Mouse (Mus musculus) adipocyte (in vitro differentiated cells): ENCODE data around the gene Hrh2.

ENCODE experiments used
- DNase-seq: peaks from one replicate; pipeline ENCODE4 v3.0.0-alpha.2; 2016; ENCODE audit warnings: low spot score

Gene Hrh2

GRCm38 (mm10) chr13:54176406-54177020, 15.4 kb upstream of the Hrh2 start:
- no peak for DNase-seq

- DNase-seq: no peak
Measured at GRCm38 (mm10) chr13:54177346-54177745, 14.6 kb upstream of the Hrh2 start.

DNA sequence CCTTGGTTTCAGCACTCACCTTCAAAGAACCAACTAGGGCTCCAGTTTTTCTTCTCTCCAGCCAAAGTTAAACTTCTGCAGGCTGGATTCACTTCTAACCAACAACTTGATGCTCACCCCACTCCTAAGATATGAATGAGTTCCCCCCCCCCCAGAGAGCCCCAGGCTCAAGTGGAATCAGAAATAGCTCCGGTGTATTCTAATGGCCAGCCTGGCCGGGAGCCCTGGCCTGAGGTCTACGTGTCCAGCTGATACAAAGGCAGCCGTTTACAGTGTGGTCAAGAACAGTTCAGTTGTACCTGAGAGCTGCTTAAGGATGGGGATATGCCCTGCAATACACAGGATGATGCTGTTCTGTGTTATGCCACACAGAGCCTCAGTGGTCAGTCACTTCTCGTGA, 13.3 kb upstream of the Hrh2 start:
- no peak for DNase-seq

DNA sequence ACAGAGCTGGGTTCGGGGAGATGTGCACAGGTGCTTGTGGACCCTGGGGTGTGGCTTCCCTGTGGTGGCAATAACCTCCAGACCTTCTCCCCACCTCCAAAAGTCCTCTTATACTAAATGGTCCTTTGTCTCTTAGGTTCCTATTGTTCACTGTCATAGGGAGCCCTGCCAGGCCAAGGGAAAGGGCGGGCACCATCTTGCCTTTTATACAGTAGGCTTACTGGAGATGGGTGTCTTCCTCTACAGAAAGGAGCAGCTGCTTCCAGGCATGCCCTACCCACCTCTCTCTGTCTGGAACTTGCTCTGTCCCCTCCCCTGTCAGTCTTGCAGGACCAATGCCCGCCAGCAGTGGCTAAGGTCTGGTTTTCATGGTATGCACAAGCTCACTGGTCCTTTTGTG, 12.0 kb upstream of the Hrh2 start:
- DNase-seq: no peak

GRCm38 (mm10) chr13:54180461-54180860, 11.5 kb upstream of the Hrh2 start:
- peak; percentile 12 for DNase-seq

GRCm38 (mm10) chr13:54181318-54181717, 10.6 kb upstream of the Hrh2 start:
- no peak for DNase-seq

GRCm38 (mm10) chr13:54181947-54182346, 10.0 kb upstream of the Hrh2 start:
- DNase-seq: no peak

GRCm38 (mm10) chr13:54186394-54186793, 5.5 kb upstream of the Hrh2 start:
- no peak for DNase-seq

DNA sequence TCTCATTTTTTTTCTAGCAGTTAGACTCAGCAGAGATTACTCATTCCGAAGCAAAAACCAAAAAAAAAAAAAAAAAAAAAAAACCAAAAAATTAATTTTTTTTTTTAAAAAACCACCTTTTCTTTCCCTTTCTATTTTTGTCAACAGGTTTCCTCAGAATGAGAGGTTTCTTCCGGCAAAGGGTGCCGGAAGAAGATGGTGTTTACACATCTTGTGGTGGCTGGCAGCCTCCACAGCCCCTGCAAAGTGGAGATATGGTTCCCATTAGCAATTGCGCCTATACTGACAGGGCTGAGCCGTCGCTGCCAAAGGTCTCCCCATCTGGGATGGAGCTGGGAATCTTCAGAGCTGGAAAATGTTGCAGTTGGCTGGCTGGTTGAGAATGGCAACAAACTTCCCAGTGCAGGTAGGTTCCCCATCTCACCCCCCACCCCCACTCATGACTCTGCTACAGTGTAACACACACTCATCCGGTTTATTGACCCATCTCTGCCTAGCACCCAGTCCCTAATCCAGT, 3.7 kb upstream of the Hrh2 start:
- DNase-seq: no peak

DNA sequence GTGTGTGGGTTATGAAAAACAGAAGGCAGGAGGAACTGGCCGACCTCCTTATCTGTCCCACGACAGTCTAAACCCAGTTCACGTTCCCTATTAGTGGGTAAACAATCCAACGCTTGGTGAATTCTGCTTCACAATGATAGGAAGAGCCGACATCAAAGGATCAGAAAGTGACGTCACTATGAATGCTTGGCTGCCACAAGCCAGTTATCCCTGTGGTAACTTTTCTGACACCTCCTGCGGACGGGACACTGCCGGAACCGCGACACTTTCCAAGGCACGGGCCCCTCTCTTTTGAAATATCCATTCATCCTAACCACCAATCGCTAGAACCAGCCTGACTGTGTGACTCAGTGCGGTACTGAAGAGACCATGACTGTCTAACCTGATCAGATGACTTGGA, 2.0 kb upstream of the Hrh2 start:
- peak; percentile 63 for DNase-seq

- DNase-seq: no peak
Measured at GRCm38 (mm10) chr13:54191181-54191580, 748 bp upstream of the Hrh2 start.

DNA sequence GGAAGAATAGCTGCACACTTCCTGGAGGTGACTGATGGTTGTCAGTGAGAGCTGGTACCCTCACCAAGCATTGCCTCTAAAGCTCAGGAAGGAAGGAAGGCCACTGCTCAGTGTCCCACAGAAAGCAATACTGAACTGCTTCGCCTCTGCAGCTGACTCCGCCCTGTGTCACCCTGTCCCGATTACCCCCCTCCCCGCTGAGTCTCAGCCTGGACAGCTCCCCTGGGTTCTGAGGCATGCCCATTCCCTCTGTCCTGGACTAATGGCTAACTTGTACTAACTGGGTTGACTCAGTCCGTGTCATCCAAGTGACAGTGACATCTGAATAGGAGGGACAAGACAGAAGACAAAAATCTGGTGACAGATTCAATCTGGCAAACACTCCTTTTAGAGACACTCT, 1.7 kb downstream of the Hrh2 start:
- DNase-seq: no peak

- DNase-seq: no peak
Measured at GRCm38 (mm10) chr13:54199000-54199399, 7.1 kb downstream of the Hrh2 start.

GRCm38 (mm10) chr13:54202458-54202857, 10.5 kb downstream of the Hrh2 start:
- DNase-seq: no peak

GRCm38 (mm10) chr13:54203419-54203818, 11.5 kb downstream of the Hrh2 start:
- DNase-seq: no peak

GRCm38 (mm10) chr13:54205195-54205594, 13.3 kb downstream of the Hrh2 start:
- DNase-seq: no peak

DNA sequence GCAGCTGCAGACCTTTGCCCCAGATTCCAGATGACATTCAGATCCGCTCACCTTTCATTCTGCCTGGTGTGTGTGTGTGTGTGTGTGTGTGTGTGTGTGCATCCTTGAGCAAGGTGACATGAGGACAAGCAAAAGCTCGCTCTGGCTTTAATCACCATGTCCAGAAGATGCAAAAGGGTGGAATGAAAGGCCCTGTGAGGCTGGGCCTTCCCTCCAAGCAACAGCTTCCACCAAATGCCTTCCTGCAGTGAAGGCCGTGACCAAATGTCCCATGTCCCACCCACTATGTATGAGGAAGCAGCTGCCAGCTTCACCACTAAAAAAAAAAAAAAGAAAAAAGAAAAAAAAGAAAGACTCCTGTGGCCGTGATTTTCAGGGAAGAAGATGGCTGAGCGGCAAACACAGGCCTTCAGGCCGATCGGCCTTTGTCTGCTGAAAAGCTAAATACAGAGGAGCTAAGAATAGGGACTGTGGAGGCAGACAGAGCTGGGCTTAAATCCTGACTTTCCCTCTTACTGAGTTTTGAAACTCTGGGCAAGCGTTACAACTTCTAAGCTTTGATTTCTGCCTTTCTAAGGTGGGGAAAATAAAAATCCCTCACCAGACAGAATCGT, 14.3 kb downstream of the Hrh2 start:
- DNase-seq: no peak

DNA sequence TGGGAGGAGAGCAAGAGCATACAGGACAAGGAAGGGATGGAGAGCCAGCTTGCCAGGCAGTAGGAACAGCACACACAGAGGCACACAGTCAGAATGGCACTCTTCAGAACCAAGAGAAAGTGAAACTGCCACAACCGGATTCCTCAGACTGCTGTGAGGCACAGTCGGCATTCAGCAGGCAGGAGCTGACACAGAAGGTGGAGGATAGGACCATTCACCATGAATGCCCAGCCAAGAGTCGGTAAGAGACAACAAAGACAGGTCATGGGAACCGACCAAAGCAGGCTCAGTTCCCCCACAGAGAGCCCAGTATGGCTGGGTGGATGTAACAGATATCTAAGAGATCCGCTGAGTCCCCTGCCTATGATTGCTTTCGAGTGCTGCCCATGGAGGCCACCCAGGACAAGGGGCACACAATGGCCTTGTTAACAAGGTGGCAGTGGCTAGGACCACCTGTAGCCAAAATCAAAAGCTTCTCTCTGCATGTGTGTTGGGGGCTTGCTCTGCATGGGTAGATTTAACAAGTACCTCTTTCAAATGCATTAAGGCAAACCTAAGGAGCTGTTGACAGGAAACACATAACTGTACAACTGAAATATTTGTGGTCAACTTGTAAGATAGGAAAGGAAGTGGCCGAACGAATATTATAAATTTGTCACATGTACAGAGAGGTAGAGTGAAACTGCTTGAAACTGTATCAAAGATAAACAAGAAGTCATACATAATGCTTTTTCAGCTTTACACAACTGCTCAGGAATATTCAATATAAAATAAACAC, 17.7 kb downstream of the Hrh2 start:
- DNase-seq: no peak

GRCm38 (mm10) chr13:54211528-54212488, 19.9 kb downstream of the Hrh2 start:
- DNase-seq: no peak

- no peak for DNase-seq
Measured at GRCm38 (mm10) chr13:54212516-54212915, 20.6 kb downstream of the Hrh2 start.

GRCm38 (mm10) chr13:54215266-54215665, 23.3 kb downstream of the Hrh2 start:
- DNase-seq: no peak

- DNase-seq: no peak
Measured at GRCm38 (mm10) chr13:54215777-54216316, 23.9 kb downstream of the Hrh2 start.
